Mouse (Mus musculus): ENCODE results near the gene Them7. TPM values are rescaled to one million over a fixed set of nuclear protein-coding genes. Genes with fewer than 3 reads are reported as not detected.

Them7 gene
- polyA plus RNA-seq (2012; rRNA removed), result 0.39 TPM in 1 of 2 replicates, not detected in the other

DNA sequence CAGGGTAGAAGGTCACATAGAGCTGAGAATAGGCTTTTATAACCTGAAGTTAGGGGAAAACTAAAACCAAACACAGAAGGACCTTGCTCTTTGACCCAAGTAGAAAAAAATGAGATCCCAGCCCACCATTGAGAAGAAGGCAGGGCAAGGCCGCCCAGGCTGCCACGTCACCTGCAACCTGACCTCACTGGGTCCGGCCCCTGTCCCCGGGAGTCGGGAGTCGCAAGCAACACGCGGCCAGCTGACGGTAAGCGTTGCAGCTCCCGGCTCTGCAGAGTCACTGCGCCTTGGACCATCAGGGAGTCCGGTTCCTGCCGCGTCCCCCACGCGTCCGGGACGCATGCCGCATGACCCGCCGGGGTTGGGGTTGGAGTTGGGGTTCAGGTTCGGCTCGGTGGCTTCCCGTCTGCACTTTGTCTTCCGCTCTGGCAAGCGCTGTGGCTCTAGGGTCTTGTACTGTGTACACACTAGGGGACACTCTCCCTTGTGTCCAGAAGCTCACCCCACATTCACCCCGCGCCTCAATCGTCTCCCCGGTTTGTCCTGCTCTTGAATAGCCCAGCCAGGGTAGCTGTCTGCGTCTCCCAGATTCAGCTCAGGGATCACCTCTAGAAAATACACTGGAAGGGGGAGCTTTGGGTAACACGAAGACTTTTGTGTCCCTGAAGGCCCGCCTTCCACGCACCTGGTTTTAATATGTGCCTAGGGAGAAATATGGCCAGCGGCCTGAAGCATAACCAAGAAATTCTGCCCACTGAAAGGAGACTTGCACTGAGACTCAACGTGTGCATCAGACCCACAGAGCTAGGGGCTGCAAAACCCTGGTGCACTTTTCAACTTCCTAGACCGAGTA lies at the start of gene Them7:
Gene Them7 (plus strand): TSS at position 187 of the 853 bp plus-strand sequence.

GRCm38 (mm10) chr2:105399085-105399891 lies 175.2 kb downstream of the Them7 start, which contains the start of gene Rcn1:
Gene Rcn1, minus strand, starts transcription at chr2:105399319.

Other genes with a start within 250 kb of the Them7 start
- 3.0 and 3.4 TPM in 2 replicates for gene Eif3m, start 207.2 kb upstream of the Them7 start, polyA plus RNA-seq (2012; rRNA removed)
- not detected in 2 replicates for gene Gm11060, start 132.3 kb upstream of the Them7 start, polyA plus RNA-seq (2012; rRNA removed)
- 1.0 and 2.2 TPM in 2 replicates for gene Wt1, start 97.8 kb upstream of the Them7 start, polyA plus RNA-seq (2012; rRNA removed)
- gene Rcn1, start 175.0 kb downstream of the Them7 start, polyA plus RNA-seq (2012; rRNA removed), result 5.0 and 11.6 TPM in 2 replicates

All from stomach, adult 2 months (tissue).